Comparison of ENCODE assay signal across 8 mouse cellular contexts in genomic region chr11:75462865-75463336, GRCm38 (mm10). TPM values are rescaled to one million over a fixed set of nuclear protein-coding genes. Genes with fewer than 3 reads are reported as not detected.
DNase-seq lines count a peak whose midpoint lies in the region; ATAC-seq and TF ChIP-seq lines count a peak whose summit lies in the region.

No protein-coding gene starts in this region.

- peaks cover 17% of the 10 kb centered on the region for H3K36me3 ChIP-seq in hindbrain, embryonic 14.5 days (replicated peaks; ENCODE audit: control insufficient read depth, insufficient read depth)
- H3K36me3 ChIP-seq in small intestine, adult 2 months (ENCODE audit: control insufficient read depth, insufficient read depth, low read length), result peaks cover 27% of the 10 kb centered on the region

- peak; percentile 96 for DNase-seq in ZHBTc4 (ENCODE audit: low read depth, low spot score)
- peak; percentile 69 for DNase-seq in cerebellum, adult 9-10 months
- DNase-seq in gastrocnemius, adult 18-20 months (ENCODE audit: low spot score), result peak; percentile 95
- DNase-seq in hindbrain, embryonic 14.5 days (ENCODE audit: low spot score), result peak; percentile 44
- peak; percentile 48 to 51 for DNase-seq in left cerebral cortex, postnatal 36 days (ENCODE audit: low spot score in 2 of 2)
- peak; percentile 94 for DNase-seq in mesoderm, embryonic 11.5 days (ENCODE audit: low read depth, low spot score)

- H3K9me3 ChIP-seq in hindbrain, embryonic 14.5 days (ENCODE audit: control insufficient read depth, low read length), result no peaks in the 10 kb centered on the region

- H3K27me3 ChIP-seq in hindbrain, embryonic 14.5 days (ENCODE audit: control insufficient read depth, insufficient read depth, low read length), result no peaks in the 10 kb centered on the region
- H3K27me3 ChIP-seq in small intestine, adult 2 months (ENCODE audit: control insufficient read depth, insufficient read depth, low read length), result no peaks in the 10 kb centered on the region

- intact Hi-C loops in left cerebral cortex, postnatal 36 days (cut with DNase I), result loop anchor here (5.0 kb wide), 2 partner anchors 116 to 271 kb away; partner anchors contain the start of genes Dph1, Rpa1, Rtn4rl1 and Smyd4

- no peak for TF ChIP-seq CTCF in small intestine, adult 2 months (IDR thresholded peaks at IDR 0.05; ENCODE audit: extremely low read depth, insufficient read length, insufficient replicate concordance, low read depth, low read length)

- peak overlapping the region; percentile 76 for H3K4me2 ChIP-seq in hindbrain, embryonic 14.5 days (replicated peaks)

- 7% methylated on average over 9 of the region's 9 CpGs for WGBS in hindbrain, embryonic 14.5 days
- WGBS in small intestine, adult 2 months, result 5% methylated on average over 9 of the region's 9 CpGs

- no peak for TF ChIP-seq POLR2A in small intestine, adult 2 months (IDR thresholded peaks at IDR 0.05; ENCODE audit: low read depth, low read length)

- no peak overlapping the region for H3K27ac ChIP-seq in hindbrain, embryonic 14.5 days
- H3K27ac ChIP-seq in small intestine, adult 2 months (ENCODE audit: insufficient read depth, low read depth, low read length), result peak overlapping the region; percentile 99

- H3K9ac ChIP-seq in hindbrain, embryonic 14.5 days, result peak overlapping the region; percentile 73; the same call in 1 of the 2 replicates

- H3K4me1 ChIP-seq in hindbrain, embryonic 14.5 days (replicated peaks; ENCODE audit: control insufficient read depth, insufficient read depth, low read length), result peaks cover 19% of the 10 kb centered on the region
- H3K4me1 ChIP-seq in small intestine, adult 2 months (ENCODE audit: control insufficient read depth, insufficient read depth, insufficient read length, low read length), result peaks cover 26% of the 10 kb centered on the region

- H3K4me3 ChIP-seq in hindbrain, embryonic 14.5 days (replicated peaks; ENCODE audit: low read length), result peak overlapping the region; percentile 73; the same call in 1 of the 2 replicates
- peak overlapping the region; percentile 97 for H3K4me3 ChIP-seq in small intestine, adult 2 months (ENCODE audit: low read depth, low read length)

- no peak for ATAC-seq in hindbrain, embryonic 14.5 days (ENCODE audit: low FRiP score)
- no peak for ATAC-seq in activated CD4-positive, CD25-positive, alpha-beta regulatory T cell, adult 4 months

RNA-seq across cellular contexts. Expression of gene Tlcd2, which starts 1.4 kb away (rescaled TPM):
- total RNA-seq in gastrocnemius, adult 18-20 months (2021), result 1 to 10 TPM; 2.6 to 2.9 TPM
- polyA plus RNA-seq in hindbrain, embryonic 14.5 days (2014; fragmentation: Nextera tagmentation; extraction: Ambion mirVana), result 1.6 and 4.5 TPM in 2 replicates
- under 1 TPM in 1 of 2 experiments, not detected in 1; 0.47 TPM for total RNA-seq in left cerebral cortex, postnatal 36 days (2021)
- 27.9 and 78.8 TPM in 2 replicates for polyA plus RNA-seq in small intestine, adult 2 months (2012; rRNA removed)
- 10 to 100 TPM in 1 of 2 experiments, 1 to 10 TPM in 1; 5.6 to 16.0 TPM for polyA plus RNA-seq in activated CD4-positive, CD25-positive, alpha-beta regulatory T cell, adult 4 months (2017; shearing (Covaris generic))

RNA-seq across cellular contexts. Expression of gene Wdr81, which starts 8.4 kb away (rescaled TPM):
- total RNA-seq in gastrocnemius, adult 18-20 months (2021), result 1 to 10 TPM; 4.5 to 5.5 TPM
- 6.5 and 7.9 TPM in 2 replicates for polyA plus RNA-seq in hindbrain, embryonic 14.5 days (2014; fragmentation: Nextera tagmentation; extraction: Ambion mirVana)
- total RNA-seq in left cerebral cortex, postnatal 36 days (2021), result 10 to 100 TPM; 20.1 to 20.4 TPM
- 8.3 and 18.3 TPM in 2 replicates for polyA plus RNA-seq in small intestine, adult 2 months (2012; rRNA removed)
- polyA plus RNA-seq in activated CD4-positive, CD25-positive, alpha-beta regulatory T cell, adult 4 months (2017; shearing (Covaris generic)), result 1 to 10 TPM; 5.2 to 7.3 TPM

RNA-seq across cellular contexts. Expression of gene Serpinf2, which starts 23.5 kb away (rescaled TPM):
- under 1 TPM in 1 of 2 experiments, not detected in 1; 0.36 TPM for total RNA-seq in gastrocnemius, adult 18-20 months (2021)
- polyA plus RNA-seq in hindbrain, embryonic 14.5 days (2014; fragmentation: Nextera tagmentation; extraction: Ambion mirVana), result not detected in 2 replicates
- under 1 TPM in 1 of 2 experiments, not detected in 1; 0.22 TPM for total RNA-seq in left cerebral cortex, postnatal 36 days (2021)
- 2.0 and 4.3 TPM in 2 replicates for polyA plus RNA-seq in small intestine, adult 2 months (2012; rRNA removed)
- polyA plus RNA-seq in activated CD4-positive, CD25-positive, alpha-beta regulatory T cell, adult 4 months (2017; shearing (Covaris generic)), result not detected

RNA-seq across cellular contexts. Expression of gene Prpf8, which starts 23.7 kb away (rescaled TPM):
- total RNA-seq in gastrocnemius, adult 18-20 months (2021), result 10 to 100 TPM; 70.1 to 70.9 TPM
- 74.5 and 83.2 TPM in 2 replicates for polyA plus RNA-seq in hindbrain, embryonic 14.5 days (2014; fragmentation: Nextera tagmentation; extraction: Ambion mirVana)
- total RNA-seq in left cerebral cortex, postnatal 36 days (2021), result 100 to 1,000 TPM; 127 to 138 TPM
- polyA plus RNA-seq in small intestine, adult 2 months (2012; rRNA removed), result 23.4 and 44.2 TPM in 2 replicates
- polyA plus RNA-seq in activated CD4-positive, CD25-positive, alpha-beta regulatory T cell, adult 4 months (2017; shearing (Covaris generic)), result 10 to 100 TPM; 33.9 to 38.7 TPM

RNA-seq across cellular contexts. Expression of gene Serpinf1, which starts 40.4 kb away (rescaled TPM):
- 10 to 100 TPM; 50.2 to 64.1 TPM for total RNA-seq in gastrocnemius, adult 18-20 months (2021)
- 49.9 and 66.1 TPM in 2 replicates for polyA plus RNA-seq in hindbrain, embryonic 14.5 days (2014; fragmentation: Nextera tagmentation; extraction: Ambion mirVana)
- total RNA-seq in left cerebral cortex, postnatal 36 days (2021), result 10 to 100 TPM; 13.9 to 18.7 TPM
- polyA plus RNA-seq in small intestine, adult 2 months (2012; rRNA removed), result 5.8 and 13.7 TPM in 2 replicates
- 1 to 10 TPM; 1.8 to 3.9 TPM for polyA plus RNA-seq in activated CD4-positive, CD25-positive, alpha-beta regulatory T cell, adult 4 months (2017; shearing (Covaris generic))

Comparison
In these comparisons a context has a peak if more than half of its experiments do, and no peak if none do; other contexts are left out.
1. DNase-seq: peak in every context shown above with its lines; median percentile 96 in ZHBTc4; 95 in gastrocnemius, adult 18-20 months; 94 in mesoderm, embryonic 11.5 days; 69 in cerebellum, adult 9-10 months; 50 in left cerebral cortex, postnatal 36 days; 44 in hindbrain, embryonic 14.5 days.